Mouse (Mus musculus): ENCODE measurements at regions not wholly inside any gene's neighbourhood (a gene's known extent, or its start where the extent isn't known, plus 50 kb on each side); places are given as distances from the start of the nearest gene placed in this dataset.

- DNase-seq (ENCODE audit: low spot score in 2 of 2): no peak
Observed at GRCm38 (mm10) chr1:169155484-169156459, 375.5 kb downstream of the Nuf2 start.

- DNase-seq (ENCODE audit: low spot score in 2 of 2): no peak
Observed at GRCm38 (mm10) chr1:169142216-169142615, 389.0 kb downstream of the Nuf2 start.

GRCm38 (mm10) chr1:169140056-169140455 is 391.2 kb downstream of the Nuf2 start:
- no peak for DNase-seq (ENCODE audit: low spot score in 2 of 2)

GRCm38 (mm10) chr1:169139507-169139906 is 391.8 kb downstream of the Nuf2 start:
- DNase-seq (ENCODE audit: low spot score in 2 of 2): no peak

- no peak for DNase-seq (ENCODE audit: low spot score in 2 of 2)
Observed at GRCm38 (mm10) chr1:169139184-169139486, 392.1 kb downstream of the Nuf2 start.

- DNase-seq (ENCODE audit: low spot score in 2 of 2): no peak
Observed at GRCm38 (mm10) chr1:169138404-169139183, 392.7 kb downstream of the Nuf2 start.

GRCm38 (mm10) chr1:169135542-169135941 is 395.7 kb downstream of the Nuf2 start:
- no peak for DNase-seq (ENCODE audit: low spot score in 2 of 2)

GRCm38 (mm10) chr1:169103669-169104068 is 427.6 kb downstream of the Nuf2 start:
- DNase-seq (ENCODE audit: low spot score in 2 of 2): peak in 1 of 2 experiments; percentile 12

GRCm38 (mm10) chr1:169103113-169103512 is 428.2 kb downstream of the Nuf2 start:
- DNase-seq (ENCODE audit: low spot score in 2 of 2): no peak

GRCm38 (mm10) chr1:169099221-169099620 is 432.0 kb downstream of the Nuf2 start:
- no peak for DNase-seq (ENCODE audit: low spot score in 2 of 2)

- no peak for DNase-seq (ENCODE audit: low spot score in 2 of 2)
Observed at GRCm38 (mm10) chr1:169096737-169097136, 434.5 kb downstream of the Nuf2 start.

GRCm38 (mm10) chr1:169093602-169094354 is 437.5 kb downstream of the Nuf2 start:
- DNase-seq (ENCODE audit: low spot score in 2 of 2): peak; percentile 31 to 74

- DNase-seq (ENCODE audit: low spot score in 2 of 2): no peak
Observed at GRCm38 (mm10) chr1:169086032-169086431, 445.2 kb downstream of the Nuf2 start.

- no peak for DNase-seq (ENCODE audit: low spot score in 2 of 2)
Observed at GRCm38 (mm10) chr1:169080686-169081085, 450.6 kb downstream of the Nuf2 start.

- DNase-seq (ENCODE audit: low spot score in 2 of 2): no peak
Observed at GRCm38 (mm10) chr1:169077228-169077627, 454.0 kb downstream of the Nuf2 start.

- DNase-seq (ENCODE audit: low spot score in 2 of 2): no peak
Observed at GRCm38 (mm10) chr1:169076006-169076405, 455.3 kb downstream of the Nuf2 start.

- DNase-seq (ENCODE audit: low spot score in 2 of 2): no peak
Observed at GRCm38 (mm10) chr1:169071366-169071765, 459.9 kb downstream of the Nuf2 start.

GRCm38 (mm10) chr1:169069647-169070046 is 461.6 kb downstream of the Nuf2 start:
- DNase-seq (ENCODE audit: low spot score in 2 of 2): no peak

GRCm38 (mm10) chr1:169066795-169067194 is 464.5 kb downstream of the Nuf2 start:
- no peak for DNase-seq (ENCODE audit: low spot score in 2 of 2)

GRCm38 (mm10) chr1:169060627-169061026 is 470.6 kb downstream of the Nuf2 start:
- no peak for DNase-seq (ENCODE audit: low spot score in 2 of 2)

GRCm38 (mm10) chr1:169060145-169060544 is 471.1 kb downstream of the Nuf2 start:
- no peak for DNase-seq (ENCODE audit: low spot score in 2 of 2)

GRCm38 (mm10) chr1:169051863-169052257 is 479.4 kb downstream of the Nuf2 start:
- peak in 1 of 2 experiments; percentile 5 for DNase-seq (ENCODE audit: low spot score in 2 of 2)

Data from cerebellum, postnatal 4 days (tissue).